Mouse (Mus musculus) heart, adult 2 months (tissue): Measurements from ENCODE around the gene Dnajc8.

ENCODE experiments used
- CTCF ChIP-seq: fragments of 200-600 bp; IDR thresholded peaks from 2 replicates; pipeline ENCODE4 v1.8.1; 2022; ENCODE audit warnings: antibody characterized with exemption, mild to moderate bottlenecking, moderate library complexity
- EP300 ChIP-seq: fragments of 200-500 bp; IDR thresholded peaks from 2 replicates; pipeline ENCODE4 v1.6.1; 2011; ENCODE audit warnings: low read depth, low read length, control low read depth; ENCODE audit not compliant: insufficient read depth
- POLR2A ChIP-seq: fragments of 200-500 bp; IDR thresholded peaks from 2 replicates; pipeline ENCODE4 v1.6.1; 2011; ENCODE audit warnings: mild to moderate bottlenecking, low read depth, low read length, control low read depth; ENCODE audit not compliant: insufficient read depth

DNA sequence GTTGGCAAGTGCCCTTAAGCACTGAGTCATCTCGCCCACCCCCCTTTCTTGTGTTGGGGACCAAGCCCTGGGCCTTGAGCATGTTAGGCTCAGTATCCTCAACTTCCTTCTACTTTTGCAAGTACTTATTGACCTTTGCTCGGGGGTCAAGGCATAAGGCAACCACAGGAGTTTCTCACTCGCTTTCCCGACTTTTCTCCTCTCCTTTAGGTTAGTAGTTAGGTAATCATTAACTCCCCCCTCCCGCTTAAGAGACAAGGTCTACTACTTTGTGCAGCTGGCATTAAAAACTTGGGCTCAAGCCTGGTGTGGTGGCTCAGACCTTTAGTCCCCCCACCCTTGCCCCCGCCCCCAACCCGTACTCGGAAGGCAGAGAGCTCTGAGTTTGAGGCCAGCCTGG lies 17.3 kb upstream of the Dnajc8 start:
- TF ChIP-seq CTCF (no peak), EP300 (no peak), POLR2A (no peak)
